Mouse (Mus musculus) adipose tissue, adult 10 weeks (tissue): ENCODE data around the gene Cpne4. TPM values are rescaled to one million over a fixed set of nuclear protein-coding genes. Genes with fewer than 3 reads are reported as not detected.

Experiments used
- polyA plus RNA-seq: library from polyadenylated mRNA; stranded (reverse); fragments of 350-450 nt; fragmentation: Illumina TruSeq; extraction: RNeasy Lipid Tissue Mini Kit (QIAGEN cat#74804); gene quantifications from one replicate; pipeline ENCODE4 v1.2.3, GENCODE M21; 2014; ENCODE audit warnings: low read depth, low replicate concordance

Gene Cpne4
- polyA plus RNA-seq = 0.15 TPM

DNA sequence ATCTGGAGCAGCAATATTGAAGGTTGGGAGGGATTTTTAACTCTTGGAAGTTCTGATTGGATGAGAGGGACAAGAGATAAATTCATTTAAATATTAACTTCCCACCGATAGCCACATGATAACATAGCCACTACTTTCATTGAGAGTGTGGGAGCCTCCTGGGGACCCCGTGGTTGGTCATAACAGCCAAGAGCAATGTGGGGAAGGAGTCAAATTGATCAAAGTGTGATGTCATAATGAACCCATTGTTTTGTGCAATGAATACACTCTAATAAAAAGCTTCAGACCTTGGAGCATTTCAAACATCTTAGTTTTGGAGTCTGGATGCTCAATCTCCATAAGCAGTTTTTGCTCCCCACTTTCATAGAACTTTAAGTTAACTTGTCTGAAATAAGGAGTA, at the start of gene Cpne4:
Gene Cpne4 (plus strand): TSS at position 301 of the 400 bp plus-strand sequence.

GRCm38 (mm10) chr9:105053147-105053557, 506.1 kb downstream of the Cpne4 start, which contains the start of gene Mrpl3:
Gene Mrpl3, plus strand, starts transcription at chr9:105053239.

Other genes with a start within 250 kb of the Cpne4 start
- gene Acpp, start 209.5 kb upstream of the Cpne4 start, polyA plus RNA-seq = 20.6 TPM